Mouse (Mus musculus) liver, embryonic 16.5 days (tissue): Measurements from ENCODE around the gene Gm16513. TPM values are rescaled to one million over a fixed set of nuclear protein-coding genes. Genes with fewer than 3 reads are reported as not detected.
"Not testable (repeated sequence)": the region's sequence is repeated elsewhere in the genome, so short reads cannot be mapped to it uniquely, and the experiment has no call there.

ENCODE experiments used
- ATAC-seq: fragments of 200-750 bp; cut with Nextera tagmentation; 2 replicates; pipeline ENCODE4 v1.8.0; 2017; ENCODE audit warnings: low read depth, mild to moderate bottlenecking, moderate number of reproducible peaks, moderate library complexity
- H3K27ac ChIP-seq: fragments of 300-500 bp; sonication (generic); 2 replicates; pipeline ENCODE4 v1.5.1; 2014; ENCODE audit warnings: mild to moderate bottlenecking, low read length
- H3K27me3 ChIP-seq: fragments of 300-500 bp; sonication (generic); 2 replicates; pipeline ENCODE4 v1.6.1; 2014; ENCODE audit warnings: low read depth, low read length, mixed read lengths; ENCODE audit not compliant: control insufficient read depth, insufficient read depth
- H3K36me3 ChIP-seq: fragments of 300-500 bp; sonication (generic); 2 replicates; pipeline ENCODE4 v1.6.1; 2014; ENCODE audit warnings: mild to moderate bottlenecking; ENCODE audit not compliant: control insufficient read depth, insufficient read depth
- H3K4me1 ChIP-seq: fragments of 300-500 bp; sonication (generic); 2 replicates; pipeline ENCODE4 v1.6.1; 2014; ENCODE audit warnings: low read depth, low read length, mixed read lengths; ENCODE audit not compliant: control insufficient read depth
- H3K4me2 ChIP-seq: fragments of 300-500 bp; sonication (generic); 2 replicates; pipeline ENCODE4 v1.6.1; 2014; ENCODE audit warnings: low read depth, low read length, mixed read lengths
- H3K4me3 ChIP-seq: fragments of 300-500 bp; sonication (generic); 2 replicates; pipeline ENCODE4 v1.5.1; 2014; ENCODE audit warnings: low read depth, mild to moderate bottlenecking, low read length
- H3K9ac ChIP-seq: fragments of 300-500 bp; sonication (generic); 2 replicates; pipeline ENCODE4 v1.6.1; 2014; ENCODE audit warnings: low read depth, low read length
- H3K9me3 ChIP-seq: fragments of 300-500 bp; sonication (generic); replicated peaks from 2 replicates; pipeline ENCODE4 v1.6.1; 2016; ENCODE audit warnings: low read length; ENCODE audit not compliant: control insufficient read depth
- WGBS: fragments of 180-500 bp; shearing (Covaris S2); extraction: QIAGEN DNeasy Blood & Tissue Kit; methylation state at CpG from one replicate; pipeline ENCODE4 v1.1.7; 2014; ENCODE audit not compliant: insufficient replicate concordance; 5-methylcytosine and 5-hydroxymethylcytosine counted together
- polyA plus RNA-seq: library from polyadenylated mRNA; unstranded; fragments of >200 nt; fragmentation: Nextera tagmentation; extraction: Ambion mirVana; gene quantifications from 2 replicates; pipeline ENCODE4 v1.2.1, GENCODE M21; 2015

The Gm16513 gene
- polyA plus RNA-seq: not detected in 2 replicates

DNA sequence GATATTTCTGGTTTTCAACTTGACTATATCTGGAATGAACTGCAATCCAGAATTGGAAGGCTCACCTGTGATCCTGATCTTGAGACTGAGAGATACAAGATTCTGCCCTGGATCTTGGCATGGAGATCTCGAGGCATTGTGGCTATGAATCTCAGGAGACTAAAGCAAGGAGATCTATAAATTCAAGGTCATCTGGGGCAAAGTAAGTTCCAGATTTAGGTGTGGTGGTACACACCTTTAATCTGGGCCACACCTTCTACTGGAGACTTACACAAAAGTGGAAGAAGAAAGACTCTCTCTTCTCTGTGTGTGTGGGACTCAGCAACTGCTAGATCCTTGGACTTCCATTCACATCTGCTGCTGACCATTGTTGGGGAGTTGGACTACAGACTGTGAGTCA lies at the start of gene Gm16513:
Gm16513 (plus strand) TSS at position 301 of the 400 bp plus-strand sequence.
- no CpG with 5 or more reads among the region's 1 CpGs for WGBS
- H3K9me3 ChIP-seq, H3K27ac ChIP-seq, H3K4me2 ChIP-seq, H3K27me3 ChIP-seq, H3K9ac ChIP-seq, H3K4me3 ChIP-seq, H3K4me1 ChIP-seq, H3K36me3 ChIP-seq, ATAC-seq: not testable (repeated sequence)

Other genes with a start within 250 kb of the Gm16513 start
- not detected in 2 replicates for gene Gm6367, start 194.0 kb upstream of the Gm16513 start, polyA plus RNA-seq
- not detected in 2 replicates for gene Gm7942, start 75.7 kb upstream of the Gm16513 start, polyA plus RNA-seq
- not detected in 2 replicates for gene Gm10424, start 90.1 kb downstream of the Gm16513 start, polyA plus RNA-seq
- not detected in 2 replicates for gene Gm3259, start 123.3 kb downstream of the Gm16513 start, polyA plus RNA-seq